Mouse (Mus musculus) liver, postnatal 0 days (tissue): ENCODE measurements at regions not wholly inside any gene's neighbourhood (a gene's known extent, or its start where the extent isn't known, plus 50 kb on each side); places are given as distances from the start of the nearest gene placed in this dataset.

Source experiments
- ATAC-seq: fragments of 200-750 bp; cut with Nextera tagmentation; 2 replicates; pipeline ENCODE4 v1.8.0; 2017; ENCODE audit warnings: mild to moderate bottlenecking, moderate library complexity
- DNase-seq: peaks from one replicate; pipeline ENCODE4 v3.0.0-alpha.2; 2016
- H3K27ac ChIP-seq: fragments of 300-500 bp; sonication (generic); 2 replicates; pipeline ENCODE4 v1.5.1; 2014; ENCODE audit warnings: antibody characterized with exemption, moderate library complexity, mild to moderate bottlenecking, low read depth
- H3K27me3 ChIP-seq: fragments of 300-500 bp; sonication (generic); 2 replicates; pipeline ENCODE4 v1.6.1; 2014; ENCODE audit warnings: low read length, control low read depth, mixed read lengths; ENCODE audit not compliant: insufficient read depth
- H3K36me3 ChIP-seq: fragments of 300-500 bp; sonication (generic); replicated peaks from 2 replicates; pipeline ENCODE4 v1.6.1; 2014; ENCODE audit warnings: mild to moderate bottlenecking, control low read depth, low read length, moderate library complexity, mixed read lengths; ENCODE audit not compliant: insufficient read depth
- H3K4me1 ChIP-seq: fragments of 300-500 bp; sonication (generic); 2 replicates; pipeline ENCODE4 v1.6.1; 2014; ENCODE audit warnings: antibody characterized with exemption, mild to moderate bottlenecking, control low read depth; ENCODE audit not compliant: insufficient read depth
- H3K4me2 ChIP-seq: fragments of 300-500 bp; sonication (generic); 2 replicates; pipeline ENCODE4 v1.6.1; 2014; ENCODE audit warnings: low read depth, mild to moderate bottlenecking, low read length, moderate library complexity, mixed read lengths
- H3K4me3 ChIP-seq: fragments of 300-500 bp; sonication (generic); 2 replicates; pipeline ENCODE4 v1.5.1; 2014; ENCODE audit warnings: low read depth, low read length
- H3K9ac ChIP-seq: fragments of 300-500 bp; sonication (generic); replicated peaks from 2 replicates; pipeline ENCODE4 v1.6.1; 2014; ENCODE audit warnings: mild to moderate bottlenecking, moderate library complexity
- H3K9me3 ChIP-seq: fragments of 300-500 bp; sonication (generic); 2 replicates; pipeline ENCODE4 v1.6.1; 2016; ENCODE audit warnings: mild to moderate bottlenecking, control low read depth, low read length, mixed read lengths
- CTCF ChIP-seq: sonication (generic); IDR thresholded peaks from 2 replicates; pipeline ENCODE4 v1.5.1; 2016; ENCODE audit warnings: antibody characterized with exemption, low read depth
- EP300 ChIP-seq: IDR thresholded peaks from 2 replicates; pipeline ENCODE4 v1.6.1; 2016; ENCODE audit warnings: antibody characterized with exemption, low read depth, mild to moderate bottlenecking
- WGBS: fragments of 180-500 bp; shearing (Covaris S2); extraction: QIAGEN DNeasy Blood & Tissue Kit; methylation state at CpG from one replicate; pipeline ENCODE4 v1.1.7; 2014; ENCODE audit not compliant: insufficient replicate concordance; 5-methylcytosine and 5-hydroxymethylcytosine counted together

- no peaks in the 10 kb centered on the region for H3K9me3 ChIP-seq
- 0 out of 2 replicates have a peak, but pooled peaks cover 2% of the 10 kb centered on the region for H3K4me1 ChIP-seq
- H3K4me2 ChIP-seq, result no peak overlapping the region
- no peak overlapping the region for H3K4me3 ChIP-seq
- DNase-seq (no peak), ATAC-seq (no peak)
- no peak for TF ChIP-seq EP300
- TF ChIP-seq CTCF, result no peak
- no peak overlapping the region for H3K27ac ChIP-seq
- no peaks in the 10 kb centered on the region for H3K36me3 ChIP-seq
- H3K27me3 ChIP-seq, result no peaks in the 10 kb centered on the region
- 71% methylated on average over 8 of the region's 8 CpGs for WGBS
- no peak overlapping the region for H3K9ac ChIP-seq
These were observed 51.9 kb upstream of the Tspan2 start for GRCm38 (mm10) chr3:102682424-102682823.

GRCm38 (mm10) chr3:102683541-102683940, 50.8 kb upstream of the Tspan2 start:
- Histone ChIP-seq H3K27me3 (no peaks in the 10 kb centered on the region), H3K27ac (no peak overlapping the region), H3K9ac (no peak overlapping the region), H3K4me2 (no peak overlapping the region), H3K9me3 (no peaks in the 10 kb centered on the region), H3K4me1 (no peaks in the 10 kb centered on the region), H3K4me3 (no peak overlapping the region), H3K36me3 (no peaks in the 10 kb centered on the region)
- TF ChIP-seq EP300, result no peak
- TF ChIP-seq CTCF, result no peak
- ATAC-seq (no peak), DNase-seq (no peak)
- 77% methylated on average over 10 of the region's 10 CpGs for WGBS
